Mouse (Mus musculus): ENCODE data around the gene Sik2. TPM values are rescaled to one million over a fixed set of nuclear protein-coding genes. Genes with fewer than 3 reads are reported as not detected.

Sik2 gene
- polyA plus RNA-seq, 1 experiment from 2014 or later: 18.2 TPM

GRCm38 (mm10) chr9:50900026-50900920 lies 108.6 kb downstream of the Sik2 start:
- Histone ChIP-seq H3K4me3 (replicated peaks) (no peak overlapping the region), H3K4me1 (no peaks in the 10 kb centered on the region), H3K27ac (no peak overlapping the region), H3K9ac (no peak overlapping the region), H3K4me2 (no peak overlapping the region), H3K27me3 (no peaks in the 10 kb centered on the region), H3K9me3 (replicated peaks) (no peaks in the 10 kb centered on the region), H3K36me3 (peaks cover 43% of the 10 kb centered on the region)
- ATAC-seq (replicated peaks; ENCODE audit: low FRiP score): no peak
- WGBS: 71% methylated on average over 7 of the region's 7 CpGs

- Histone ChIP-seq H3K36me3 (peaks cover 71% of the 10 kb centered on the region), H3K4me1 (no peaks in the 10 kb centered on the region), H3K9me3 (replicated peaks) (no peaks in the 10 kb centered on the region), H3K4me3 (replicated peaks) (no peak overlapping the region), H3K27me3 (no peaks in the 10 kb centered on the region), H3K27ac (no peak overlapping the region), H3K4me2 (no peak overlapping the region), H3K9ac (no peak overlapping the region)
- no peak for ATAC-seq (replicated peaks; ENCODE audit: low FRiP score)
- WGBS: 97% methylated on average over 4 of the region's 4 CpGs
Observed at GRCm38 (mm10) chr9:50893665-50894064, 115.2 kb downstream of the Sik2 start.

- no peak overlapping the region for H3K27ac ChIP-seq
Observed at GRCm38 (mm10) chr9:50890494-50891090, 118.3 kb downstream of the Sik2 start.

DNA sequence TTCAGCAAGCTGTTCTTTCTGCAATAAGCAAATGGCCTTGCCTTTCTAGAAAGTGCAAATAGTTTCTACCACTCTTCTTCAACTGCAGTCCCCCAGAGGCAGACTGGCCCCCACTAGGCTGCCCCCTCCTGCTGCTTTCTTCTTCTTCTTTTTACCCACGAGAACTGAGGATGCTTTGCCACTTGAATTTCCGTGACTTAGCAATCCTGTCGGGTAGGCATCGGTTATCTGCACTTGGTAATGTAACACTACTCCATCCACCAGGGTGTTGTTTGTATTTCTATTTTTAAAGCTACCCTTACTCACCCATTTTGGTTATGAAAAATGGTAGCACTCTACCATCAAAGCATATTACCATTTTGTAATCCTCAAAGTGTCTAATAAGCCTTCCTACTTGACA lies 118.9 kb downstream of the Sik2 start:
- no peak overlapping the region for H3K9ac ChIP-seq
- no peak for ATAC-seq (replicated peaks; ENCODE audit: low FRiP score)
- 86% methylated on average over 4 of the region's 4 CpGs for WGBS
- no peak overlapping the region for H3K4me3 ChIP-seq (replicated peaks)
- no peaks in the 10 kb centered on the region for H3K9me3 ChIP-seq (replicated peaks)
- H3K4me2 ChIP-seq: no peak overlapping the region
- H3K36me3 ChIP-seq: peaks cover 37% of the 10 kb centered on the region
- H3K4me1 ChIP-seq: peaks cover 26% of the 10 kb centered on the region
- no peak overlapping the region for H3K27ac ChIP-seq
- no peaks in the 10 kb centered on the region for H3K27me3 ChIP-seq

More at GRCm38 (mm10) chr9:50890494-50891090, 118.3 kb downstream of the Sik2 start:
- Histone ChIP-seq H3K36me3 (peaks cover 44% of the 10 kb centered on the region), H3K9me3 (replicated peaks) (no peaks in the 10 kb centered on the region), H3K4me2 (no peak overlapping the region), H3K4me3 (replicated peaks) (no peak overlapping the region), H3K9ac (no peak overlapping the region), H3K27me3 (no peaks in the 10 kb centered on the region), H3K4me1 (peaks cover 20% of the 10 kb centered on the region)
- ATAC-seq (replicated peaks; ENCODE audit: low FRiP score): no peak
- WGBS: 73% methylated on average over 3 of the region's 3 CpGs

GRCm38 (mm10) chr9:50889211-50889610 lies 119.7 kb downstream of the Sik2 start:
- no peak overlapping the region for H3K4me2 ChIP-seq
- 53% methylated on average over 6 of the region's 6 CpGs for WGBS

GRCm38 (mm10) chr9:50887351-50887750 lies 121.5 kb downstream of the Sik2 start:
- no peak overlapping the region for H3K4me3 ChIP-seq (replicated peaks)
- H3K4me1 ChIP-seq: peaks cover 33% of the 10 kb centered on the region
- no peaks in the 10 kb centered on the region for H3K9me3 ChIP-seq (replicated peaks)
- no peak overlapping the region for H3K9ac ChIP-seq
- H3K27me3 ChIP-seq: no peaks in the 10 kb centered on the region
- no peak overlapping the region for H3K4me2 ChIP-seq
- ATAC-seq (replicated peaks; ENCODE audit: low FRiP score): peak; percentile 30; the same call in 1 of the 2 replicates
- H3K36me3 ChIP-seq: peaks cover 20% of the 10 kb centered on the region
- peak overlapping the region; percentile 23; the same call in 1 of the 2 replicates for H3K27ac ChIP-seq
- WGBS: 35% methylated on average over 4 of the region's 4 CpGs

More at GRCm38 (mm10) chr9:50889211-50889610, 119.7 kb downstream of the Sik2 start:
- no peaks in the 10 kb centered on the region for H3K9me3 ChIP-seq (replicated peaks)
- no peak overlapping the region for H3K4me3 ChIP-seq (replicated peaks)
- no peak for ATAC-seq (replicated peaks; ENCODE audit: low FRiP score)
- H3K27ac ChIP-seq: no peak overlapping the region
- peaks cover 33% of the 10 kb centered on the region for H3K4me1 ChIP-seq
- H3K36me3 ChIP-seq: peaks cover 30% of the 10 kb centered on the region
- H3K27me3 ChIP-seq: no peaks in the 10 kb centered on the region
- H3K9ac ChIP-seq: no peak overlapping the region

GRCm38 (mm10) chr9:50886870-50887269 lies 122.0 kb downstream of the Sik2 start:
- Histone ChIP-seq H3K4me3 (replicated peaks) (no peak overlapping the region), H3K27ac (peak overlapping the region; percentile 23; the same call in 1 of the 2 replicates), H3K4me1 (peaks cover 33% of the 10 kb centered on the region), H3K36me3 (peaks cover 24% of the 10 kb centered on the region), H3K9me3 (replicated peaks) (no peaks in the 10 kb centered on the region), H3K27me3 (no peaks in the 10 kb centered on the region), H3K4me2 (no peak overlapping the region), H3K9ac (no peak overlapping the region)
- no peak for ATAC-seq (replicated peaks; ENCODE audit: low FRiP score)
- 96% methylated on average over 1 of the region's 1 CpGs for WGBS

- Histone ChIP-seq H3K36me3 (peaks cover 23% of the 10 kb centered on the region), H3K4me2 (no peak overlapping the region), H3K9ac (no peak overlapping the region), H3K4me1 (peaks cover 33% of the 10 kb centered on the region), H3K4me3 (replicated peaks) (no peak overlapping the region), H3K27ac (peak overlapping the region; percentile 70), H3K27me3 (no peaks in the 10 kb centered on the region), H3K9me3 (replicated peaks) (no peaks in the 10 kb centered on the region)
- ATAC-seq (replicated peaks; ENCODE audit: low FRiP score): no peak
- 32% methylated on average over 1 of the region's 1 CpGs for WGBS
Observed at GRCm38 (mm10) chr9:50885600-50885987, 123.3 kb downstream of the Sik2 start.

GRCm38 (mm10) chr9:50884741-50885599 lies 123.9 kb downstream of the Sik2 start:
- no peak overlapping the region for H3K9ac ChIP-seq
- no peak overlapping the region for H3K4me2 ChIP-seq
- H3K4me3 ChIP-seq (replicated peaks): no peak overlapping the region
- peak; percentile 66 for ATAC-seq (replicated peaks; ENCODE audit: low FRiP score)
- H3K9me3 ChIP-seq (replicated peaks): no peaks in the 10 kb centered on the region
- H3K4me1 ChIP-seq: peaks cover 33% of the 10 kb centered on the region
- H3K27me3 ChIP-seq: no peaks in the 10 kb centered on the region
- 53% methylated on average over 10 of the region's 10 CpGs for WGBS
- peak overlapping the region; percentile 70 for H3K27ac ChIP-seq
- H3K36me3 ChIP-seq: peaks cover 30% of the 10 kb centered on the region

DNA sequence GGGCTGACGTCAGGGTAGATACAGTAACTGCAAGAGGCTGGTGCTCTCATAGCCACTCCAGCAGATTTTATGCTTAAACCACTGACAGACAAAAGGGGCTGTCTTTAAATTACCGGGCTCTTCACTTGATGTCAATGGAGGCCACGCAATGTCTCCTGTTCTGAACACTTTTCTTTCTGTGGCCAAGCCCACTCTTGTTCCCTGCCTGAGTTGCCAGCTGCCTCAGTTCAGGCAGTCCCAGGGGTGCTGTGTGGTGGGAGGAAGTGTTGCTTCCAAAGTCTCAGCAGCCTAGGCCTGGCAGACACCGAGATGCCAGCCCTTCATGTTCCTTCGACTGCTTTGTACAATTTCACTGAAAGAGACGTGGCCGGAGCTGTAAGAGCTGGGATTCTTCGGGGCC lies 124.8 kb downstream of the Sik2 start:
- H3K4me3 ChIP-seq (replicated peaks): no peak overlapping the region
- no peak overlapping the region for H3K9ac ChIP-seq
- peak overlapping the region; percentile 70 for H3K27ac ChIP-seq
- peaks cover 38% of the 10 kb centered on the region for H3K36me3 ChIP-seq
- 85% methylated on average over 8 of the region's 8 CpGs for WGBS
- no peaks in the 10 kb centered on the region for H3K9me3 ChIP-seq (replicated peaks)
- ATAC-seq (replicated peaks; ENCODE audit: low FRiP score): no peak
- peaks cover 33% of the 10 kb centered on the region for H3K4me1 ChIP-seq
- H3K27me3 ChIP-seq: no peaks in the 10 kb centered on the region
- H3K4me2 ChIP-seq: no peak overlapping the region

- Histone ChIP-seq H3K9ac (no peak overlapping the region), H3K27me3 (no peaks in the 10 kb centered on the region), H3K4me1 (peaks cover 25% of the 10 kb centered on the region), H3K4me2 (no peak overlapping the region), H3K4me3 (replicated peaks) (no peak overlapping the region), H3K36me3 (peaks cover 58% of the 10 kb centered on the region), H3K27ac (no peak overlapping the region), H3K9me3 (replicated peaks) (no peaks in the 10 kb centered on the region)
- WGBS: 85% methylated on average over 2 of the region's 2 CpGs
- no peak for ATAC-seq (replicated peaks; ENCODE audit: low FRiP score)
Observed at GRCm38 (mm10) chr9:50882183-50882582, 126.7 kb downstream of the Sik2 start.
